Mouse (Mus musculus): ENCODE measurements at regions not wholly inside any gene's neighbourhood (a gene's known extent, or its start where the extent isn't known, plus 50 kb on each side); places are given as distances from the start of the nearest gene placed in this dataset.

DNA sequence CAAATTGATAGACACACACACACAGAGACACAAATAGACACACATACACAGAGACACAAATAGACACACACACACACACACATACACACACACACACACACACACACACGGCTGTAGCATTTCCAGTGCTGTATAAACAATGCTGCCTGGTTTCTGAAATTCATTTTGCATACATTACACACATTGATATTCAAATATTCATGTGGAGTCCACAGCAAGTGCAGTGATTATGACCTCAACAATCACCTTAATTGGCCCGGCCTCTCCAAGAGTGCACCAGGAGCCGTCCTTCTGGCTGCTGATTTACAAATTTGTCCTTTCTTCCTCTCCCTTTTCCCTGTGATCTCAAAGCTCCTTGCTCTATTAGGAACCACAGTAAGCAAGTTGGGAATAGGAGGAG, 61.2 kb upstream of the Lhx8 start:
- no peak for DNase-seq (ENCODE audit: low read depth, low spot score)

DNA sequence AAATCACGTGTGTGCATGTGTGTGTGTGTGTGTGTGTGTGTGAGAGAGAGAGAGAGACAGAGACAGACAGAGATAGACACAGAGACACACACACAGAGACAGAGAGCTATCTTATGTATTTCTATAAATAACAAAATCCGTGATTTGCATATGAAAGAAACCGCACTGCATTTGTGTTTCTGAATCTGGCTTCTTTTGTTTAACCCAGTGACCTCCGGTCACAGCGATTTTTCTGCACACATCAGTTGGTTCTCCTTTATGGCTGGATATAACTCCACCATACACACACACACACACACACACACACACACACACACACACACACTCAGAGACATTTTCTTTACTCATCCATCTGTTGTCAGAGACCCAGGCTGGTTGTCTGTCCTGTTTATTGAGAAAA, 58.2 kb upstream of the Lhx8 start:
- no peak for DNase-seq (ENCODE audit: low read depth, low spot score)

DNA sequence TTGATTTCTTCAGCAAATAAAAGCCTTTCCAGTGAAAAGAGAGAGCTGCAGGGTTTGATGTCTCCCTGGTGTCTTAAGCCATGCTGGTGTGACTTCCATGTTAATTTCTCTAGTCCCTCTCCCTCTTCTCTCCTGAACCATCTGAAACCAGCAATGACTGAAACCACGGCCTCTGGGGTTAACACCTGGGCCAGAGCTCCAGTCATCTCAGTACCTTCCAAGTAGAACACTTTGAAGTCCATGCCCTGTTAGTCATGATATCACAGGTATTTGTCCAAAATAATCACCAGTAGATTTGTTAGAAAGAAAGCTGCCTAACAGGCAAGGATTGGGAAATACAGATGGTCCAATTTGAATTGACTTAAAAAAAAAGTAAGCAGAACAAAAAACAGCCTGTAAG, 56.8 kb upstream of the Lhx8 start:
- DNase-seq (ENCODE audit: low read depth, low spot score): no peak

DNA sequence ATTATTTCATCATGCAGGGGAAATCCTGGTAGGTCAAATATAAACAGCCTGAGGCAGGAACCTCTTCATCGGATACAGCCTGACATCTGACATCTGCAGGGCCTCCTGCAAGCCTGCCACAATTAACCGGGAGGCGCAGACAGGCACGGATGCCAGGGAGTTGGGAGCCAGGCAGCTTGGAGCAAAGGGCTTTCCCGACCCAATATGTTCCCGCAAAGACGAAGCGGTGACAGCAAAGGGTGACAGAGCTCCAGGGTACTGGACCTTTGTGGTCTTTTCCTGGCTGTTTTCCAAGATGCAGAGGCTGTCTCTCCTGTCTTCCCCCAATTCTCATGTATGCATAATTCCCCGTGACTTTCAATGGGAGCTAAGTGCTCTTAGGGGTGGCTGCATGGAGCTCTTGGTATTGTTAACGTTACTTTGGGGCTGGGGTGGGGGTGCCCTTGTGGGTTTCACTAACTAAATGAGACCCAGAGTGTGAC, 55.4 kb upstream of the Lhx8 start:
- no peak for DNase-seq (ENCODE audit: low read depth, low spot score)

DNA sequence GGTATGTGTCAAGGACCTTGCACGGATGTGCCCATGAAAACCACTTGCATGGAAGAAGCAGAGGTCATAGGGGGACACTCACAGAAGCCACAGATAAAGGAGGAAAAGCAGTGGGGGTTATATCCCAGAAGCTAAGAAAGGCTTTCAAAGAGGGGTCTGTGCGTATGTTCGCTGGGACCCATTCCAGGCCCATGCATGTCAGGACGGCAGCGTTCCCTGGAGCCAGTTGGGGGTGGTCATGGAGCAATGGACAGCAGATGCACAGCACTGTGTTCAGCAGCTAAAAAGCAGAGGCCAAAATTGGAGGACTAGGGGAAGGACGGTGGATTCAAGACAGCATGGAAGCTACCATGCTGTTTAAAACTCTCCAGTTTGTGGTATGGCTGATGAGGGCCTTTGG, 52.4 kb upstream of the Lhx8 start:
- no peak for DNase-seq (ENCODE audit: low read depth, low spot score)

DNA sequence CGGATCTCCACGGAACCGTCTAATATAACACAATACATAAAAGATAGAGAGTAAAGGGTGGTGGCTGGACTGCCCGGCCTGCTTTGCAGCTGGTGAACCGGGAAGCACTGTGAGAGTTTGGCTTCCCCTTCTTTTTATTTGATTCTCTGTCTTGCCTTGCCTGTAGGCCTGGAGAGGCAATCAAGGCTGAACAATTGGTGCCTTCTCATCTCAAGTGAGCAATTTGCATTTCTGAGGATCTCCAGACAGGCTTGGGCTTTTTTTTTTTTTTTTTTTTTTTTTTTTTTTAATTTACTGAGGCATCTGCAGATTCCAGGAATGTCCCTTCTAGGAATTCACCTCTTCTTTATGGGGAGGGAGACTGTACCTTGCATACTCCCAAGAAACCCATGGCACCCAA, 51.1 kb upstream of the Lhx8 start:
- no peak for DNase-seq (ENCODE audit: low read depth, low spot score)

All from A20 (cell line).